14 mouse cellular contexts compared by ENCODE assay signal in the genomic region with DNA sequence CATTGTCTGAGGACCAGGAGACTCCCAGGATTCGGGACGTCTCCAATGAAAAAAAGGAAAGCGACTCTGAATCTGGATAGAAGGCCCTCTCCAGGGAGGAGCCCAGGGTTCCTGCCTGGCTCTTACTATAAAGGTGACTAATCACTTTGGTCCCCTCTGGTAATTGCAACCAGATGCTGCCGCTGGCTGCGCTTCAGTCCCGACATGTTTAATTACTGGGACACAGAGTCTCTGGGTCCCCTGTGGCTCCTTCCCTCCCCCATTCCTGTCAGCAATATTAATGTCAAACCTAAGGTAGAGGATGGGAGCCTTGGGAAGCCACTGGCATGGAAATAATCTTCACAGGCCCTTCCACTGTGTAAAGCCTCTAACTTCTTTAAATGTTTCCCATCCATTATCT. TPM values are rescaled to one million over a fixed set of nuclear protein-coding genes. Genes with fewer than 3 reads are reported as not detected.
A peak's percentile ranks its signal among the peaks of the same experiment; 100 is the strongest.
DNase-seq lines count a peak whose midpoint lies in the region; ATAC-seq and TF ChIP-seq lines count a peak whose summit lies in the region.
"Had no signal": no experiment of that assay in that cellular context is flagged by ENCODE, and none has a peak within 500 bp of the region (broad histone marks: within the 10 kb centered on the region; RNA-seq: fewer than 3 reads in every experiment).

No protein-coding gene starts in this region.

- H3K4me2 ChIP-seq in limb, embryonic 14.5 days (replicated peaks; ENCODE audit: low read depth, low read length, severe bottlenecking) = 0 out of 2 replicates have a peak overlapping the region, but pooled peaks have one; percentile 10

- H3K4me3 ChIP-seq in limb, embryonic 14.5 days (replicated peaks; ENCODE audit: low read length) = no peak overlapping the region

- H3K4me1 ChIP-seq in limb, embryonic 14.5 days (ENCODE audit: control insufficient read depth, insufficient read depth, low read length) = peaks cover 22% of the 10 kb centered on the region

- ATAC-seq in limb, embryonic 14.5 days (ENCODE audit: low FRiP score, low read depth) = peak; percentile 12; the same call in 1 of the 2 replicates
- ATAC-seq: liver, postnatal 0 days had no signal

- H3K9ac ChIP-seq in limb, embryonic 14.5 days (ENCODE audit: low read depth, low read length, severe bottlenecking) = 0 out of 2 replicates have a peak overlapping the region, but pooled peaks have one; percentile 16
- H3K9ac ChIP-seq: liver, postnatal 0 days had no signal

- H3K36me3 ChIP-seq in limb, embryonic 14.5 days (ENCODE audit: control insufficient read depth, insufficient read depth, low read length) = no peaks in the 10 kb centered on the region

- WGBS in limb, embryonic 14.5 days = 2% methylated on average over 6 of the region's 6 CpGs

- H3K9me3 ChIP-seq in limb, embryonic 14.5 days (ENCODE audit: control insufficient read depth, low read length) = no peaks in the 10 kb centered on the region

- no peak overlapping the region for H3K27ac ChIP-seq in limb, embryonic 14.5 days (replicated peaks; ENCODE audit: low read depth, low read length)

- TF ChIP-seq POLR2A in limb, embryonic 14.5 days (IDR thresholded peaks at IDR 0.05; ENCODE audit: borderline replicate concordance, extremely low read depth, insufficient read depth, insufficient read length) = no peak

- peak; percentile 31 for DNase-seq in gastrocnemius, postnatal 25 days
- no peak for DNase-seq in gastrocnemius, postnatal 4 days (ENCODE audit: low spot score in 2 of 2)
- peak; percentile 68 for DNase-seq in Muller cell, postnatal 12 days (ENCODE audit: inconsistent ontology term)
- peak; percentile 53 for DNase-seq in fibroblast of lung, adult 2 months (ENCODE audit: low read depth)
- DNase-seq in limb, embryonic 14.5 days (ENCODE audit: low spot score) = peak; percentile 57
- DNase-seq in left cerebral cortex, adult 8-10 months (ENCODE audit: low spot score in 2 of 2) = no peak
- no peak for DNase-seq in lung, postnatal 14 days
- no peak for DNase-seq in kidney, adult 8-10 months
- DNase-seq: cerebellum, postnatal 36 days; kidney, adult 18-20 months; layer of hippocampus, postnatal 36 days; liver, postnatal 0 days had no signal

- no peaks in the 10 kb centered on the region for H3K27me3 ChIP-seq in limb, embryonic 14.5 days (ENCODE audit: control insufficient read depth, insufficient read depth, low read length)

RNA-seq across cellular contexts. Expression of a gene that starts 4.2 kb away (rescaled TPM):
- total RNA-seq in gastrocnemius, postnatal 25 days (2021) = not detected
- total RNA-seq in gastrocnemius, postnatal 4 days (2021) = under 1 TPM; 0.10 to 0.15 TPM
- polyA plus RNA-seq in limb, embryonic 14.5 days (2012; rRNA removed) = 40.9 and 58.7 TPM in 2 replicates
- polyA plus RNA-seq in limb, embryonic 14.5 days (2014; fragmentation: Nextera tagmentation; extraction: Ambion mirVana) = 64.8 and 87.0 TPM in 2 replicates
- under 1 TPM; 0.20 to 0.37 (median 0.24) TPM for total RNA-seq in left cerebral cortex, adult 8-10 months (2022)
- total RNA-seq: layer of hippocampus, postnatal 36 days; megakaryocyte-erythroid progenitor cell, adult 5-6 weeks had no signal
- polyA plus RNA-seq: liver, postnatal 0 days had no signal

RNA-seq across cellular contexts. Expression of a gene that starts 6.9 kb away (rescaled TPM):
- total RNA-seq in gastrocnemius, postnatal 25 days (2021) = 1 to 10 TPM; 3.6 to 5.9 TPM
- total RNA-seq in gastrocnemius, postnatal 4 days (2021) = 10 to 100 TPM; 19.0 to 22.7 TPM
- 24.5 and 31.3 TPM in 2 replicates for polyA plus RNA-seq in limb, embryonic 14.5 days (2012; rRNA removed)
- polyA plus RNA-seq in limb, embryonic 14.5 days (2014; fragmentation: Nextera tagmentation; extraction: Ambion mirVana) = 19.4 and 20.1 TPM in 2 replicates
- 10 to 100 TPM; 19.3 to 23.7 (median 19.8) TPM for total RNA-seq in left cerebral cortex, adult 8-10 months (2022)

RNA-seq across cellular contexts. Expression of a gene that starts 8.8 kb away (rescaled TPM):
- not detected for total RNA-seq in gastrocnemius, postnatal 25 days (2021)
- total RNA-seq in gastrocnemius, postnatal 4 days (2021) = not detected
- polyA plus RNA-seq in limb, embryonic 14.5 days (2012; rRNA removed) = 0.13 TPM in 1 of 2 replicates, not detected in the other
- polyA plus RNA-seq in limb, embryonic 14.5 days (2014; fragmentation: Nextera tagmentation; extraction: Ambion mirVana) = 0.17 and 0.18 TPM in 2 replicates
- total RNA-seq in left cerebral cortex, adult 8-10 months (2022) = not detected
- total RNA-seq: layer of hippocampus, postnatal 36 days; megakaryocyte-erythroid progenitor cell, adult 5-6 weeks had no signal
- polyA plus RNA-seq: heart, embryonic 14.5 days; liver, postnatal 0 days had no signal

RNA-seq across cellular contexts. Expression of a gene that starts 19.3 kb away (rescaled TPM):
- 100 to 1,000 TPM; 140 to 156 TPM for total RNA-seq in gastrocnemius, postnatal 25 days (2021)
- total RNA-seq in gastrocnemius, postnatal 4 days (2021) = 10 to 100 TPM; 75.1 to 80.2 TPM
- 32.6 and 42.1 TPM in 2 replicates for polyA plus RNA-seq in limb, embryonic 14.5 days (2012; rRNA removed)
- 57.2 and 58.5 TPM in 2 replicates for polyA plus RNA-seq in limb, embryonic 14.5 days (2014; fragmentation: Nextera tagmentation; extraction: Ambion mirVana)
- 10 to 100 TPM; 82.6 to 97.0 (median 87.0) TPM for total RNA-seq in left cerebral cortex, adult 8-10 months (2022)

RNA-seq across cellular contexts. Expression of a gene that starts 58.4 kb away (rescaled TPM):
- under 1 TPM; 0.51 to 0.54 TPM for total RNA-seq in gastrocnemius, postnatal 25 days (2021)
- under 1 TPM; 0.23 to 0.59 TPM for total RNA-seq in gastrocnemius, postnatal 4 days (2021)
- polyA plus RNA-seq in limb, embryonic 14.5 days (2012; rRNA removed) = 3.7 and 4.6 TPM in 2 replicates
- polyA plus RNA-seq in limb, embryonic 14.5 days (2014; fragmentation: Nextera tagmentation; extraction: Ambion mirVana) = 1.9 and 2.6 TPM in 2 replicates
- 1 to 10 TPM; 1.5 to 2.4 (median 1.8) TPM for total RNA-seq in left cerebral cortex, adult 8-10 months (2022)

Comparison
In these comparisons a context has a peak if more than half of its experiments do, and no peak if none do; other contexts are left out.
1. DNase-seq: peak in gastrocnemius, postnatal 25 days (single experiment), Muller cell, postnatal 12 days (single experiment), fibroblast of lung, adult 2 months (single experiment) and limb, embryonic 14.5 days (single experiment); none in gastrocnemius, postnatal 4 days (0 of 2), left cerebral cortex, adult 8-10 months (0 of 2), lung, postnatal 14 days (single experiment) and kidney, adult 8-10 months (0 of 2).